Mouse (Mus musculus) heart, embryonic 11.5 days (tissue): ENCODE measurements around the gene Tbc1d22b. TPM values are rescaled to one million over a fixed set of nuclear protein-coding genes. Genes with fewer than 3 reads are reported as not detected.

Source experiments
- ATAC-seq: fragments of 200-750 bp; cut with Nextera tagmentation; replicated peaks from 2 replicates; pipeline ENCODE4 v1.8.0; 2017; ENCODE audit warnings: moderate library complexity; ENCODE audit not compliant: insufficient number of reproducible peaks, low FRiP score, low TSS enrichment
- H3K27ac ChIP-seq: fragments of 300-500 bp; sonication (generic); 2 replicates; pipeline ENCODE4 v1.5.1; 2014; ENCODE audit warnings: mild to moderate bottlenecking, low read depth, low read length
- H3K27me3 ChIP-seq: fragments of 300-500 bp; sonication (generic); 2 replicates; pipeline ENCODE4 v1.6.1; 2014; ENCODE audit warnings: mild to moderate bottlenecking, low read length, mixed read lengths; ENCODE audit not compliant: control insufficient read depth, insufficient read depth
- H3K36me3 ChIP-seq: fragments of 300-500 bp; sonication (generic); 2 replicates; pipeline ENCODE4 v1.6.1; 2014; ENCODE audit warnings: mild to moderate bottlenecking, low read length, moderate library complexity, mixed read lengths; ENCODE audit not compliant: control insufficient read depth, insufficient read depth
- H3K4me1 ChIP-seq: fragments of 300-500 bp; sonication (generic); 2 replicates; pipeline ENCODE4 v1.6.1; 2014; ENCODE audit warnings: low read length; ENCODE audit not compliant: control insufficient read depth, insufficient read depth
- H3K4me2 ChIP-seq: fragments of 300-500 bp; sonication (generic); 2 replicates; pipeline ENCODE4 v1.6.1; 2014; ENCODE audit warnings: mild to moderate bottlenecking, moderate library complexity
- H3K4me3 ChIP-seq: fragments of 300-500 bp; sonication (generic); 2 replicates; pipeline ENCODE4 v1.5.1; 2014; ENCODE audit warnings: low read depth, low read length
- H3K9ac ChIP-seq: fragments of 300-500 bp; sonication (generic); 2 replicates; pipeline ENCODE4 v1.6.1; 2014; ENCODE audit warnings: mild to moderate bottlenecking, low read depth, low read length, moderate library complexity
- H3K9me3 ChIP-seq: fragments of 300-500 bp; sonication (generic); replicated peaks from 2 replicates; pipeline ENCODE4 v1.6.1; 2016; ENCODE audit warnings: low read length; ENCODE audit not compliant: control insufficient read depth
- WGBS: fragments of 180-500 bp; shearing (Covaris S2); extraction: QIAGEN DNeasy Blood & Tissue Kit; methylation state at CpG from one replicate; pipeline ENCODE4 v1.1.7; 2014; ENCODE audit not compliant: insufficient replicate concordance; 5-methylcytosine and 5-hydroxymethylcytosine counted together
- microRNA-seq: library from miRNA; unstranded; fragments of <30 nt; microRNA quantifications from one replicate; pipeline ENCODE4, GENCODE M21; 2016; ENCODE audit warnings: borderline number of aligned reads
- polyA plus RNA-seq: library from polyadenylated mRNA; unstranded; fragments of >200 nt; fragmentation: Nextera tagmentation; extraction: Ambion mirVana; gene quantifications from 2 replicates; pipeline ENCODE4 v1.2.1, GENCODE M21; 2014

Tbc1d22b gene
- polyA plus RNA-seq, 1 experiment from 2014 or later = 10.0 TPM

- no peak overlapping the region for H3K4me2 ChIP-seq
- H3K4me3 ChIP-seq = no peak overlapping the region
- peaks cover 14% of the 10 kb centered on the region for H3K4me1 ChIP-seq
- 63% methylated on average over 5 of the region's 5 CpGs for WGBS
- H3K27me3 ChIP-seq = no peaks in the 10 kb centered on the region
- H3K9ac ChIP-seq = no peak overlapping the region
- no peak for ATAC-seq
- H3K27ac ChIP-seq = no peak overlapping the region
- no peaks in the 10 kb centered on the region for H3K9me3 ChIP-seq
- H3K36me3 ChIP-seq = peaks cover 34% of the 10 kb centered on the region
These were observed 86.5 kb downstream of the Tbc1d22b start for GRCm38 (mm10) chr17:29636118-29636517.

GRCm38 (mm10) chr17:29637377-29637776 is 87.8 kb downstream of the Tbc1d22b start:
- Histone ChIP-seq H3K36me3 (peaks cover 30% of the 10 kb centered on the region), H3K4me2 (no peak overlapping the region), H3K27ac (no peak overlapping the region), H3K4me3 (no peak overlapping the region), H3K27me3 (no peaks in the 10 kb centered on the region), H3K4me1 (peaks cover 14% of the 10 kb centered on the region), H3K9ac (no peak overlapping the region), H3K9me3 (no peaks in the 10 kb centered on the region)
- no peak for ATAC-seq
- WGBS = 75% methylated on average over 4 of the region's 4 CpGs

- Histone ChIP-seq H3K4me1 (peaks cover 14% of the 10 kb centered on the region), H3K9me3 (no peaks in the 10 kb centered on the region), H3K36me3 (peaks cover 30% of the 10 kb centered on the region), H3K4me2 (no peak overlapping the region), H3K27me3 (no peaks in the 10 kb centered on the region), H3K9ac (no peak overlapping the region), H3K4me3 (no peak overlapping the region), H3K27ac (no peak overlapping the region)
- WGBS = 68% methylated on average over 8 of the region's 8 CpGs
- ATAC-seq = no peak
These were observed 88.3 kb downstream of the Tbc1d22b start for GRCm38 (mm10) chr17:29637895-29638294.

- H3K27ac ChIP-seq = no peak overlapping the region
- H3K36me3 ChIP-seq = peaks cover 18% of the 10 kb centered on the region; the same call in 1 of the 2 replicates
- no peak overlapping the region for H3K4me2 ChIP-seq
- no peaks in the 10 kb centered on the region for H3K9me3 ChIP-seq
- 86% methylated on average over 11 of the region's 11 CpGs for WGBS
- H3K27me3 ChIP-seq = no peaks in the 10 kb centered on the region
- ATAC-seq = peak; percentile 9; the same call in 1 of the 2 replicates
- peaks cover 20% of the 10 kb centered on the region for H3K4me1 ChIP-seq
- H3K9ac ChIP-seq = no peak overlapping the region
- H3K4me3 ChIP-seq = no peak overlapping the region
These were observed 91.4 kb downstream of the Tbc1d22b start for GRCm38 (mm10) chr17:29640971-29641370.

- WGBS = 65% methylated on average over 3 of the region's 3 CpGs
- H3K4me2 ChIP-seq = no peak overlapping the region
- no peaks in the 10 kb centered on the region for H3K9me3 ChIP-seq
- H3K9ac ChIP-seq = no peak overlapping the region
- no peak for ATAC-seq
- peaks cover 21% of the 10 kb centered on the region for H3K36me3 ChIP-seq
- H3K27me3 ChIP-seq = no peaks in the 10 kb centered on the region
- no peak overlapping the region for H3K27ac ChIP-seq
- H3K4me1 ChIP-seq = peaks cover 13% of the 10 kb centered on the region
- no peak overlapping the region for H3K4me3 ChIP-seq
These were observed 92.6 kb downstream of the Tbc1d22b start for GRCm38 (mm10) chr17:29642219-29642618.

Small RNAs within 50 kb of the gene (microRNA-seq; reads per million reads assigned to microRNA genes)
- not detected for gene Mir7667

Other genes starting within 250 kb of the Tbc1d22b start
- 0.55 and 1.7 TPM in 2 replicates for gene Pi16, start 232.1 kb upstream of the Tbc1d22b start, polyA plus RNA-seq
- gene Mtch1, start 201.9 kb upstream of the Tbc1d22b start, polyA plus RNA-seq = 266 and 306 TPM in 2 replicates
- gene Fgd2, start 188.9 kb upstream of the Tbc1d22b start, polyA plus RNA-seq = 1.2 and 2.3 TPM in 2 replicates
- 23.5 and 27.3 TPM in 2 replicates for gene Pim1, start 59.0 kb upstream of the Tbc1d22b start, polyA plus RNA-seq
- not detected in 2 replicates for gene Gm17657, start 147 bp upstream of the Tbc1d22b start, polyA plus RNA-seq
- 0.13 and 0.32 TPM in 2 replicates for gene Tmem217, start 2.6 kb downstream of the Tbc1d22b start, polyA plus RNA-seq
- 61.9 and 66.9 TPM in 2 replicates for gene Rnf8, start 65.0 kb downstream of the Tbc1d22b start, polyA plus RNA-seq
- 2.3 and 2.9 TPM in 2 replicates for gene Gm28043, start 65.1 kb downstream of the Tbc1d22b start, polyA plus RNA-seq
- gene Cmtr1, start 110.8 kb downstream of the Tbc1d22b start, polyA plus RNA-seq = 99.9 and 101 TPM in 2 replicates
- 18.0 and 19.3 TPM in 2 replicates for gene Ccdc167, start 167.3 kb downstream of the Tbc1d22b start, polyA plus RNA-seq